Mouse (Mus musculus) adrenal gland, postnatal 14 days (tissue): ENCODE measurements around the gene Med28. TPM values are rescaled to one million over a fixed set of nuclear protein-coding genes. Genes with fewer than 3 reads are reported as not detected.

Experiments used
- DNase-seq: peaks from one replicate; pipeline ENCODE4 v3.0.0; 2021; ENCODE audit warnings: mixed read lengths
- total RNA-seq: library from RNA; stranded (reverse); gene quantifications from 2 replicates; pipeline ENCODE4 v1.2.3, GENCODE M21; 2021

Gene Med28
- total RNA-seq, 1 experiment from 2014 or later = 75.0 TPM

DNA sequence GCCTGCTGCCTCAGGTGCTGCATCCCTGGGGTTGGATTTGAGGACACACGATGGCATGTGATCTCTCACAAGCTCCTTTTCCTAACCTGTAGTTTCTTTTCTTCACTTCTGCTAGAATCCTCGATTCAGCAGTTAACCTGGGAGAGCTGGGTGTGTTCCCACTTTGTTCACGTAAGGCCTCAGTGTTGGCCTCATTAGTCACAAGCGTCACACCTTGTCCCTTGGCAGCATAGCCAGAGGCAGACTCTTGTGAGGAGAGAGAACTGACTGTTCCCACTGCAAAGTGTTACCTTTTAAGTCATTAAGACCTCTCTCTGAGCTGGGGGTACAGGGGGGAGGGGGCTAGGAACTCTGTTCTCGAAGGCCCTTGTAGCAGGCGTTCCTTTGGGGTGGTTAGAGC lies 7.1 kb upstream of the Med28 start:
- no peak for DNase-seq

DNA sequence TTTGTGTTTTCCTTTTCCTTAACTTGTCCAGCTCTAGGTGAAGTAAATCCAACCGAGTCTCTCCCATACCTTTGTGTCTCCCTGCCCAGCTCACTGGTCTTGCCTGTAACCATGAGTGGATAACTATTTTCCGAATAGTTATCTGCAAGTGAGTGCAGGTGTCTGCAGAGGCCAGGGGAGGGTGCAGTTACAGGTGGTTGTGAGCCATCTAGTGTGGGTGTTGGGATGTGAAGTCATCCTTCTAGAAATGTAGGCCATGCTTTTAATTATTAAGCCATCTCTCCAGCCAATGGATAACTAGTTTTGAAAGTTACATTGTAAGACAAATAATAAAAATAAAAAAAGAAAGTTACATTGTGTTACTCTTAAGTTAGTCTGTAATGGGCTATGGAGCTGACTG lies 6.5 kb upstream of the Med28 start:
- no peak for DNase-seq

DNA sequence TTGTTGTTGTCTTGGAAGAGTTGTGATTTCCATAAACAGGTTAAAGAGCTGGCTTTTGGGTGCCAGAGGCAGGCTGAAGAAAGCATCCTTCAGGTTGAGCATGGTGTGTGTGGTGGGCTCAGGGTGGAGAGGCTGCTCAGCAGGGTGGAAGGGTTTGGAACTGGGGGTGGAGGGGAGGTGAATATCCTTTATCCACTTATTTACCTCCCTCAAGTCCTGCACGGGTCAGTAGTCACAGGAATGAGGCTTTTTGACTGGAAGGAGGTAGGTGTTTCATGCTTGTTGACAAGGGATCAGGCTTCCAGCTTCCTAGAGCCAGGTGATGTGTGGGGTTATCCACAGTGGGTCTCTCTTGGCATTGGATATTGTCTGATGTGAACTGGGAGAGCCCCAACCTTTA lies 5.4 kb upstream of the Med28 start:
- no peak for DNase-seq

DNA sequence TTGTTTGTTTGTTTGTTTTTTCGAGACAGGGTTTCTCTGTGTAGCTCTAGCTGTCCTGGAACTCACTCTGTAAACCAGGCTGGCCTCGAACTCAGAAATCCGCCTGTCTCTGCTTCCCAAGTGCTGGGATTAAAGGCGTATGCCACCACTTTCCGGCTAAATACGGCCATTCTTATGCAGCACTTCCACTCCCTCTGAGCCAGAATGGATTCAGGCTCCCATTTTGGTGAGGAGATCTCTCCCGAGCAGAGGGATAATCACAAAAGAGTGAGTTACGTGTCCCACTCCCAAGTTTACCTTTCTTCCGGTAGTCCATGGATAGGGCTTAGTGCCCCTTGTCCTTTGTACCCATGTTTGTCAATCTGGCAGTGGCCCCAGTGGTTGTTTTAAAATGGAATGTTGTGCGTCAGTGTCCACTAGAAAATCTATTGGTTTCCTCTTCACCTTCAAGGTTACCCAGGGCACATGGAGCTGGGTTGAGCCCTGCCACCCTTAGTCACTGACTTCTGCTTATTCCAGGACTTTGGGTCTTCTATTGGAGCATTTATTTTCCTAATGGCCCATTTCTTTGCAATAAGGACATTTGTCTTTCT lies 4.8 kb upstream of the Med28 start:
- DNase-seq = no peak

DNA sequence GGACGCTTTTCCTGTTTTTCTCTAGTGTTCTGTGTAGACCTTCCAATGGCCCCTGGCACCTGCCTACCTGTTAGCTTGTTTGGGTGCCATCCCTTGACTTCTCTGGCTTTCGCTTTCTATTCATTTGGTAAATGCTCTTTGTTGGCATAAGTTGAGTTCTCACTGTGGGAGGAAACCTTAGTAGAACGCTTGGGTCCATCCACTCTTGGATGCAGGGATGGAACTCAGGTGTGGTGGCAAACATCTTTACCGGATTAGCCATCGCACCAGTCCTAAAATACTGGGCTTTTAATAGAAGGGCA lies 731 bp downstream of the Med28 start:
- DNase-seq = no peak

DNA sequence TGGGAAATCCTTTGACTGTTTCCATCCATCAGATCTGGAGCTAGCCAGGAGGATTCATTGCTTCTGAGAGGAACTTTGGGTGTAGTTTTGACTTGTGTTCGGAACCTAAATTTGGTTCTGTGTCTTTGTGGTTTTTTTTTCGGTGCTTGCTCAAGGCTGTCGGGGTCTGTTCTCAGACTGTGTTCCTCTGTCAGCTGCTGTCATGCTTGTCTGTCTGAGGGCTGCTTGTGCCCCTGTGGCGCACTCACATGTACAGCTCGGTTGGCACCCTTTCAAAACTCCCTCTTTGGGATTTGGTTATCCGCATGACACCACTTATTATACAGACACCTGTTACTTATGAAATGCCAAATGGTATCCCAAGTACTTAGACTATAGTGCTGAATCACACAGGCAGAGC lies 1.6 kb downstream of the Med28 start:
- DNase-seq = no peak

DNA sequence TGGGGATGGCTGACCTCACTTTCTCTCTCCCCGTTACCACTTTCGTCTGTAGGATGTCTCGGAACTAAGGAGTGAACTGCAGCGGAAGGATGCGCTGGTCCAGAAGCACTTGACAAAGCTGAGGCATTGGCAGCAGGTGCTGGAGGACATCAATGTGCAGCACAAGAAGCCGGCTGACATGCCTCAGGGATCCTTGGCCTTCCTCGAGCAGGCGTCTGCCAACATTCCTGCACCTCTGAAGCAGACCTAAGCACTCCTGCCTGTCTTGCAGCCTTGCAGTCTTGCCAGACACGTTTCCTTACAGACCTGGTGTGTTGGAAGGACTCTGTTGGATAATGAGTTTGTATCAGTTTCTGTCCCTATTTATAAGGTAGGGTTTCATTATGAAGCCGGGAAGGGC lies 5.1 kb downstream of the Med28 start:
- DNase-seq = no peak

DNA sequence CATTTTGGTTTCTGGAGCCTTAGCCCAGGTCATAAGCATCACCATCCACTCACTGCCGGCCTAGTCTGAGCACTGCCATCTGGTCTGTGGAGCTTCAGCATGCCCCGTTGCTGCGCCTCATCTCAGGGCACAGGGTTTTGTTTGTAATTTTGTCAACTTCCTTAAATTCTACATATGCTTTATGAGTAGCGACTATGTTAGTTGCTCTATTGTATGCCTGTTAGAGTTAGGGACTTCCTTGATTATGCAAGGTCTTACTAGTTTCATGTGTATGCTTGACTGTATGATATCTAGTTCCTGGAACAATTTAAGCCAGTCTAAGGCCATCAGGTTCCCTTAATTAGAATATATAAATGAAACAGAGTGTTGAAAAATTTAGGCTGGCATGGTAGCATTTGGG lies 6.3 kb downstream of the Med28 start:
- DNase-seq = no peak

DNA sequence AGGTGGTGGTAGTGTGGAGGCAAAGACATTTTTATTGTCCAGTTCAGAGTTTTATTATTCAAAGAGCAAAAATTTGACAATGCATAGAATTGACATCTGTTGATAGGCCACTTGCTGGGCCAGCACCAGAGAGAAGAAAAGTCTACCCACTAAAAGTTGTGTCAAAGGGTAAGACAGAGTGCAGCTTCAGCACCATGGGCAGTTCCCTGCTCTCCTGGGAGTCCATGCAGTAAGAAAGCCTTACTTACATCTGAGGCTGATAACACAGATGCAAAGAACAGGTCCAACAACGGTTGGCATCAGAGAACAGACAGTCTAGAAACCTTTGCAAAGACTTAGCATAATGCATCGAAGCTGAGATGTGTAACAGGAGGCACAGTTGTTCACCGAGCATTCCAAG lies 9.7 kb downstream of the Med28 start:
- DNase-seq = peak; percentile 59

DNA sequence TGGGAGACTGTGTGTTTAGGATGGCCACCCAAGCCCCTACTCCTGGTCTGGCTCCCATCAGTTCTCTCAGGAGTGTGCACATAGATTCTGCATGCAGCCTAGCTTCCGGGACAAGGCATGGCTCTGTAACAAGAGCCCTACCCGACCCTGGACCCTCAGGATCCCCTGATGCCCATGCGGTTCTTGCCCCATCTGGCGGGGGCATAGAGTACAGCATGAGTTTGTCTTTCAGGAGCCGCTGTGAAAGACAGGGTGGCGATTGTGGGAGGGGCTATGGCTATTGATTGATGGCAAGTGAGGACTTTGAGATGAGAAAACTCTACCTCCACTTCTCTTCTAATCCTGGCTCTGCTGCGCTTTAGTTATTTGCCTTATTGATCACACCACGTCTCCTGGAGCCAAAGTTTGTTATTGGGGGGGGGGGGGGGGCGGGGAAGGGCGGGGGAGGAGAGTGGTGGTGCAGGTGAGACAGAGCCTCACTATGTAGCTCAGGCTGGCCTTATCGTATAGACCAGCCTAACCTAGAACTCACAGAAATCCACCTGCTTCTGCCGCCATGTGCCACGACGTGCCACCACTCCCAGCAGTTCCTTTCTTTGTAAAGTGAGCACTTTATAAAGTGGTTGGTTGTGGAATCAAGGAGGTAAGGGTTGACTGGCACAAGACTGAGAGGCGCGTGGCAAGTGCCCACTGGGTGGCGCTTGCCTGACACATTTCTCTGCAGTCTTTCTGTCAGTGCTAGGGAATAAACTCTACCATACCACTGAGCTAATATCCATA lies 14.5 kb downstream of the Med28 start:
- peak; percentile 80 for DNase-seq

DNA sequence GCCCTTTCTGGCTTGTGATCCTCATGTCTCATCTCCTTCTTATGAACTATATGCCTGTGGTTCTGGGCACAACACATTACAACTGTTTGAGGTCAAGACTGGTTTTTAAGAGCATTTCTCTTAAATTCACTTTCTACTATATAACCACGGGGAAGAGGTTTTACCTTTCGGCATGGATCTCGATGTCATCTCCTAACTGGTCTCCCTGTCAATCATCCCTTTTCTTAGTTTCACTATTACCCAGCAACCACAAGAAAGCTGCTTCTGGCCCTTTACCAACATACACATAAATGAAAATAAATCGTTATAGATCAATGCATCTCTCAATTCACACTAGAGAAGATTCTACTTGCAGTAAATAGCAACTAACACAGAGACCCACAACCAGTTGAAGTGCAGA lies 15.1 kb downstream of the Med28 start:
- no peak for DNase-seq

DNA sequence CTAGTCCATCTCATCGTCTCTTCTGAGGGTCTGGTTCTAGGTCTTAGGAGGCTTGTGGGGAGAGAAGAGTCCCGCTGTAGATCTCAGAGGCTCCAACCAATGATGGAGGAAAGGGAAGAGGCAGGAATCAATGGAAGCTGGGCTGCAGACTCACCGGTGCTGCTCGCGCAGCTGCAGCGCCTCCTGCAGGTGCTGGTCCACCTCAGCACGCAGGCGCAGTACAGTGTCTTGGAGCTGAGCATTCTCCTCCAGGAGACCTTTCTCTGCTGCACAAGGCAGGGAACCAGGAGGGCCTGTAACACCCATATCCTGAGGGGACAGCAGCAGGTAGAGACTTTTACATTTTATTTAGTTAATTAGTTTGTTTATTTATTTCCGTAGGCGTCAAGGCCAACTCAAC lies 19.5 kb downstream of the Med28 start:
- no peak for DNase-seq

DNA sequence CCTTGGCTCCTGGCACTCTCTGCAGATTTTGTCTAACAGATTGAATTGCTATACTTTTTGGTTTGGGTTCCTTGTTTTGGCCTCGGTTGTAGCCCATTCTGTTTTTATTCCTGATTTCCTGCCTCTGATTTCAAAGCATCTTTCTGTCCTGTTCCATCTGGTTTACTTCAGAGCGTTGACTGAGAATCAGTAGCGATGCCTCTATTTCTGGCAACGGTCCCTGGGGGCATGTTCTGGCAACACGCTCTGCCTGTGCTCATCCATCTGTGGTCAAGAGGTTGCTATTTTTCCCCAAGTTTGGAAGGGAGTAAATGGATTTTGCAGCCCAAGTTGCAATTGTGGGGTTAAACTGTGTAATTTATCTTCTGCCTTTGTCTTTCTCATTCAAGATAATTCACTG lies 23.3 kb downstream of the Med28 start:
- peak; percentile 47 for DNase-seq

DNA sequence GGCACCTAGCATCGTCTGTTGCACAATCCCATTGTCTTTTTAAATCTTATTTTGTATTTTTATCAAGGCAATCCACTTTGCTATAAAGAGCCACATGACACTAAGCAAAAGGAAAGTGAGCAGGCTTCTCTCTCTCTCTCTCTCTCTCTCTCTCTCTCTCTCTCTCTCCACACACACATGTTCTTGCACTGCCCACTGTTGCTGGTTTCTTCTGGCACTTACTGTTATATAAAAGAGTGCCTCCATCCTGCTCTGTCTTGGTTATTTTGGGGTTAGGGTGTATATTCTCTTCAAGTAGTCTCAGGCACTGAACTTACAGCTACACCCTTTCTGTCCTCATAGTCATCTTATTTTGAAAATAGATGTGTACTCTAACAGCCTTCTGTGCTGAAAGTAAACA lies 29.6 kb downstream of the Med28 start:
- DNase-seq = no peak

DNA sequence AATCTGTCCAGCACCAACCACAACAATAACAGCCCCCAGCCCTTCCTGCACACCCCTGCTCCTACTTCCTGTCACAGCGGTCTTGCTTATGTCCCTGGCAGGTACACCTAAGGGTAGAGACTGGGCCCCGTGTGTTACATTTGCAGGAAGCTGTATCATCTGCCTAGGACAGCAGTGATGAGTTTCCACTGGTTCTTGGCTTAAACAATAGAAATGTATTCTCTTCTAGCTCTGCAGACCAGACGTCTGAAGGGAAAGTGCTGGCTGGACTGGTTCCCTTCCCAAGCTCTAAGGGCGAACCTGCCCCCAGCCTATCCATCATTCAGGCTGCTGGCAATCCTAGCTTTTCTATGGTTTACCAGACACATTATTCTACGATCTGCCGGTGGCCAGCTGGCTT lies 44.0 kb downstream of the Med28 start:
- peak; percentile 19 for DNase-seq

DNA sequence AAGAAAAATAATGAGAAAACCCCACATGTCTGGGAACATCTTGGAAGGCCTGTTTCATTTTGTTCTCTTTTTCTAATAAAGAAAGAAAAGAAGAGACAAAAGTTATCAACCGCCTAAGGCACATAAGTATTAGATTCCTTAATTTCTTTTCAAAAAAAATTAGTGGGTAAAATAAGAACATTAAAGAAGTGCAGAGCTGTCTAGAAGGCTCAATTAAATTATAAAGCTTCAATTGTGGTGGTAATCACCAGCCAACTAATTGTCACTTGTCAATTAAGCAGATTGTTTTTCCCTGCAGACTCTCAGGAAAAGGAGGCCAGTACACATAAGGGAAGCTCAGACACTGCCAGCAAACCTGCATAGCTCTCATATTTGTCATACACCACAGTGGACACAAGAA lies 45.8 kb downstream of the Med28 start:
- no peak for DNase-seq

DNA sequence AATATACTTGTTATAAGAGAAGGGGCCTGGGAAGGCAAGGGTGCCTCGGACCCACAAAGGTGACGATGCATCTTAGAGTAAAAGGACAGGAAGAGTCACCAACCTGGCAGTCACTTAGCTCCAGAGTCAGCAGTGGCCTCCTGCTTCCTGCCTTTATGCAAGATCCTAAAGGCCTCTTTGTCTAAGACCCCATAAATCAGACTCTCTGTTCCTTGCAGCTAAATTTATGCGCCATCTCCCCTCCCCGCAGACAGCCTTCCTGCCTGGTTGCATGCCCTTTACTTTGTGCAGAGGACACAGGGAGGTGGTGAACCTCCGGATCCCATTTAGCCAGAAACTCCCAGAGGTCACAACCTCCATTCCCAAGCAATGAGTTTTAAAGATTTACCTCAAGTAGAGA lies 52.8 kb downstream of the Med28 start:
- peak; percentile 39 for DNase-seq

DNA sequence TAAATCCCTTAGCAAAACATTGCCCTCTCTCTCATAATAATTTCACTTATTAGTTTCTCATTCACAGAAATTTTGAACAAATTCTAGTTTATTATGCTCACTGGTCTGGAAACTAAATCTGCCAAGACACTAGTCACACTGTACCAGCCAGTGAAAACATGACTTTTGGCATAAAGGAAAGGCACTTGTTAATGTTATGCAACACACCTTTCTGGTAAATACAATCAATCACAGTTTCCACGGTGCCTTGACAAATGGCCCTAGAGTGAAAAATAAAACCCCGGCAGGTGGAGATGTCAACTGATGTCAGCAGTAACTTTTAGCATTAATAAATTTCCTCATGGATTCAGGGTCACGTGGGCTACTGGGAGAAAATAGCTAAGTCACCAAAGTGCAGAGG lies 56.7 kb downstream of the Med28 start:
- no peak for DNase-seq

DNA sequence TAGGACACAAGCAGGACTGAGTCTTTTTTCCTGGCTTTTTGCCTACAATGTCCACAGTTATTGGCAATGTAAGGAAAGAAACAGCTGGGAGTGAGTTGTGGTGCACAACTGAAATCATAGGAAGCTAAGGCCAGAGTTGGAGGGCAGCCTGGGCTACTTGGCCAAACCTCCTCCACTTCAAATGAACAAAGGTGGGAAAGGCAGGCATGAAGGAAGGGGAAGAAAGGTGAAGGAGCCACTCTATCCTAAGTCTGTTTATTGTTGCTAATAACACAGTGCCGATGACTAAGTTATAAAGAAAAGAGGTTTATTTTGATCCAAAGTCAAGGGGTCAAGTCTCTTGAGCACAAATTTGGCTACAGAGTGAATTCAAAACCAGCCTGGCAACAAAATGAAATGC lies 57.3 kb downstream of the Med28 start:
- peak; percentile 4 for DNase-seq

Other genes starting within 250 kb of the Med28 start
- 140 and 142 TPM in 2 replicates for gene Qdpr, start 70.0 kb upstream of the Med28 start, total RNA-seq
- gene Clrn2, start 66.5 kb upstream of the Med28 start, total RNA-seq = not detected in 2 replicates
- 87.3 and 89.3 TPM in 2 replicates for gene Lap3, start 26.9 kb upstream of the Med28 start, total RNA-seq
- gene Fam184b, start 119.4 kb downstream of the Med28 start, total RNA-seq = 0.74 and 1.2 TPM in 2 replicates
- 7.6 and 9.8 TPM in 2 replicates for gene Ncapg, start 149.7 kb downstream of the Med28 start, total RNA-seq